Mouse (Mus musculus) megakaryocyte, embryonic 14.5 days (primary cell): ENCODE data around the gene Adgrg3. TPM values are rescaled to one million over a fixed set of nuclear protein-coding genes. Genes with fewer than 3 reads are reported as not detected.

Experiments used
- H3K27me3 ChIP-seq: replicated peaks from 2 replicates; pipeline ENCODE3; 2012; ENCODE audit warnings: inconsistent platforms
- H3K36me3 ChIP-seq: replicated peaks from 2 replicates; pipeline ENCODE3; 2012; ENCODE audit warnings: low read length, inconsistent platforms, mixed read lengths
- H3K4me1 ChIP-seq: 2 replicates; pipeline ENCODE4 v1.6.1; 2012; ENCODE audit warnings: inconsistent platforms
- H3K4me3 ChIP-seq: replicated peaks from 2 replicates; pipeline ENCODE3; 2012; ENCODE audit warnings: moderate library complexity, mild to moderate bottlenecking, inconsistent platforms
- H3K9me3 ChIP-seq: 2 replicates; pipeline ENCODE4 v1.6.1; 2012; ENCODE audit warnings: inconsistent platforms
- FLI1 ChIP-seq: IDR thresholded peaks from 2 replicates; pipeline ENCODE4 v1.6.1; 2012; ENCODE audit warnings: low read length, inconsistent platforms, mixed read lengths
- GATA1 ChIP-seq: IDR thresholded peaks from 3 replicates; pipeline ENCODE4 v1.6.1; 2012; ENCODE audit warnings: mixed read lengths, low read length, inconsistent platforms, borderline replicate concordance
- polyA plus RNA-seq: library from polyadenylated mRNA; stranded (reverse); fragments of >175 nt; gene quantifications from 2 replicates; pipeline ENCODE4 v1.2.3, GENCODE M21; 2012; ENCODE audit warnings: low replicate concordance; ENCODE audit not compliant: insufficient read depth

The Adgrg3 gene
- 111 and 126 TPM in 2 replicates for polyA plus RNA-seq

DNA sequence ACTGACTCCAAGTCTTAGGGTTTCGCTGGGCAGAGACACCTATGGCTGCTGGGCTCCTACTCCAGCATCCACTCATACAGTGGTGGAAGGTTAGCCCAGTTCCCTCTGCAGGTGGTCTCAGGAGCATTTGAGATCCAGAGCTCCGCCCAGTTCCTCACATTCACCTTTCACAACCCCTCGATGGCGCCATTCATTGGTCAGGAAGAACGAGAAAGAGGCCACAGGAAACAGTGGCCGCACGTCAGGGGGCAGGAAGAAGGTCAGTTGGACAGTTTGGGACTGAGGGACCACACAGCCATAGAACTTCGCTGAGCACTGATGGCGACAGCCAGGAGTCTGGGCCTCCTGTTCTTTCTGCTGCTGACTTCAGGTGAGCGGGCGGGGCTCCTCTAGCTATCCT lies at the start of gene Adgrg3:
TSS of gene Adgrg3 (plus strand) at position 242 of the 400 bp plus-strand sequence.
- Histone ChIP-seq H3K36me3 (peaks cover 86% of the 10 kb centered on the region), H3K4me1 (peaks cover 99% of the 10 kb centered on the region), H3K27me3 (no peaks in the 10 kb centered on the region), H3K4me3 (peak within 1 kb of the TSS; percentile 82), H3K9me3 (no peaks in the 10 kb centered on the region)
- TF ChIP-seq GATA1 (no peak), FLI1 (no peak)

DNA sequence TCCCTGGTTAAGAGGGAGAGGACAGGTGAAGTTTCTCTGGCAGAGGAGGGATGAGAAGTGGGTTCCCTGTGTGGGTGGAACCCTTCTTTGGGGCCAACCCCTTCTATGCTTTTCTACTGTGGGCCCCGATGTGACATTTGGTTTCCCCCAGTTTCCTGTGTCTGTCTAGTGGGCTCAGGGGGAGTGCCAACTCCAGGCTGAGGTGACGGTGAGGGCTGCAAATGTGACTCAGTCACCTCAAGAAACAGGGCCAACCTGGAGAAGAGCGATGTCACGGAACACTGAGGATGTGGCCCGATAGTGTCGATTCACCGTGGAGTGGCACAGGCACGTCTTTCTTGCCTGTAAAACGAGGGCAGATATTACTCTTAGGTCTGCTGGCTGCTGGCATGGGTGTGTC lies 44.2 kb upstream of the Adgrg3 start:
- H3K4me3 ChIP-seq = peak overlapping the region; percentile 80
- H3K4me1 ChIP-seq = peaks cover 99% of the 10 kb centered on the region
- H3K9me3 ChIP-seq = no peaks in the 10 kb centered on the region
- H3K36me3 ChIP-seq = peaks cover 7% of the 10 kb centered on the region
- TF ChIP-seq GATA1 (no peak), FLI1 (no peak)
- peaks cover 3% of the 10 kb centered on the region for H3K27me3 ChIP-seq

DNA sequence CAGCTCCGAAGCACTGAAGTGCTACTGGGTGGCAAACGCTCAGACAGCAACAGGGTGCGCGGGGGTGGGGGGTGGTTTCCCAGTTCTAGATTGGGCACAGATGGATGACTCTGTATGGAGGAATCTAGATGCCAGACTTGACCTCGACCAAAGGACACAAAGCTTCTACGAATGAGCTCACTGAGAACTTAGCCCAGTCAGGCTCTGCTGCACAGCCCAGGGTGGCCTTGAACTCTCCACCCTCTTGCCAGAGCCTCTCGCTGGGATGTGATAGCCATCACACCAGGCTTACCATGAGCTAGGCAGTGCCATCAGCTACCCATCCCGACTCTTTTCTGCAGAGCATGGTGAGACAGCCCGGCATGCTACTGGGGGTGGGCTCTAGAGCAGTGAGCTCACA lies 43.7 kb upstream of the Adgrg3 start:
- no peaks in the 10 kb centered on the region for H3K9me3 ChIP-seq
- peaks cover 3% of the 10 kb centered on the region for H3K36me3 ChIP-seq
- TF ChIP-seq GATA1 (no peak), FLI1 (no peak)
- H3K4me3 ChIP-seq = peak overlapping the region; percentile 80
- peaks cover 99% of the 10 kb centered on the region for H3K4me1 ChIP-seq
- H3K27me3 ChIP-seq = peaks cover 3% of the 10 kb centered on the region

GRCm38 (mm10) chr8:94974467-94975165 lies 42.9 kb upstream of the Adgrg3 start, which contains the start of gene Adgrg1:
Adgrg1 (plus strand) TSS chr8:94974751.
- no peaks in the 10 kb centered on the region for H3K9me3 ChIP-seq
- TF ChIP-seq GATA1 = no peak
- no peak for TF ChIP-seq FLI1
- peaks cover 3% of the 10 kb centered on the region for H3K36me3 ChIP-seq
- peaks cover 99% of the 10 kb centered on the region for H3K4me1 ChIP-seq
- peaks cover 3% of the 10 kb centered on the region for H3K27me3 ChIP-seq
- H3K4me3 ChIP-seq = peak within 1 kb of the TSS; percentile 80

- Histone ChIP-seq H3K4me3 (peak overlapping the region; percentile 91), H3K36me3 (peaks cover under 1% of the 10 kb centered on the region), H3K4me1 (peaks cover 99% of the 10 kb centered on the region), H3K27me3 (peaks cover 3% of the 10 kb centered on the region), H3K9me3 (no peaks in the 10 kb centered on the region)
- TF ChIP-seq FLI1 = no peak
- TF ChIP-seq GATA1 = no peak
Observed at GRCm38 (mm10) chr8:94976651-94977417, 40.7 kb upstream of the Adgrg3 start.

DNA sequence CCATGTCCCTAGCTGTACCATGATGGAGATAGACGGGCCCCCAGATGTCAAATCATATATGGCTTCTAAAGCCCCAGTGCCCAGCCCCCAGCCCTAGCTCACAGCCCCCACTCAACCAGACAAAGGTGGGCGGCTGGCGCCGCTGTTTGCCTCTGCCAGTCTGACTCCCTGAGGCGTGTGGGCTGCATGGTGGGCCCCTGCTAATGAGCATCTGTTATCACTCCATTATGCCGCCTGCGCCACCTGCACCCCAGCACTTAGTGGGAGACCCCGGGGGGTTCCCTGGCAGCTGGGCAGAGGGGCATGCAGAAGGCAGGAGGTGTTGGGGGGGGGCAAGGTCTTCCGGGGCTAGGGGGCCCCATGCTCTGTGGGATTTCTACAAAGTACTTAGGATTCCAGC lies 39.4 kb upstream of the Adgrg3 start:
- no peak for TF ChIP-seq GATA1
- Histone ChIP-seq H3K27me3 (peaks cover 3% of the 10 kb centered on the region), H3K9me3 (no peaks in the 10 kb centered on the region), H3K4me3 (peak overlapping the region; percentile 91), H3K36me3 (no peaks in the 10 kb centered on the region), H3K4me1 (peaks cover 99% of the 10 kb centered on the region)

- H3K4me1 ChIP-seq = peaks cover 99% of the 10 kb centered on the region
- peaks cover 3% of the 10 kb centered on the region for H3K27me3 ChIP-seq
Observed at GRCm38 (mm10) chr8:94978593-94979319, 38.7 kb upstream of the Adgrg3 start.

DNA sequence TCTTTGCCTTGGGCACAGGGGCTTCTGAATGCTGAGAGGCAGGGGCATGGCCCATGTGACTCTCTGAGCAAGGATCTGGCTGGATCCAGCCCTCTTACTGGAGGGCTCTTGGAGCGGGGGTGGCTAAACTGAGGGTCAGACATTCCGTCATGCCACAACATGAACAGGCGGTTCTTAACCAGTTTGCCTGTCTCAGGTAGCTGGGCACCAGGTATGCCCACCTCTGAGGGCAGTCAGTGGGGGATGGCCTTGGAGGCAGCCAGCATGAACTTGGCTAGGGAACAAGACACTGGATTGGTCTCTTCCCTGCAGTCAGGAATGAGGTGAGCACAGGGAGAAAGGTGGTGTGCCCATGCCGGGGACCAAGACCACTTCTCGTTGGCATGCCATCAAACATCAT lies 37.3 kb upstream of the Adgrg3 start:
- H3K4me1 ChIP-seq = peaks cover 90% of the 10 kb centered on the region
- H3K4me3 ChIP-seq = peak overlapping the region; percentile 70
- TF ChIP-seq FLI1 (no peak), GATA1 (no peak)
- peaks cover 3% of the 10 kb centered on the region for H3K36me3 ChIP-seq
- H3K27me3 ChIP-seq = peaks cover 3% of the 10 kb centered on the region
- no peaks in the 10 kb centered on the region for H3K9me3 ChIP-seq

More at GRCm38 (mm10) chr8:94978593-94979319, 38.7 kb upstream of the Adgrg3 start:
- peak overlapping the region; percentile 91 for H3K4me3 ChIP-seq
- no peaks in the 10 kb centered on the region for H3K36me3 ChIP-seq
- H3K9me3 ChIP-seq = no peaks in the 10 kb centered on the region
- TF ChIP-seq FLI1 (no peak), GATA1 (no peak)

DNA sequence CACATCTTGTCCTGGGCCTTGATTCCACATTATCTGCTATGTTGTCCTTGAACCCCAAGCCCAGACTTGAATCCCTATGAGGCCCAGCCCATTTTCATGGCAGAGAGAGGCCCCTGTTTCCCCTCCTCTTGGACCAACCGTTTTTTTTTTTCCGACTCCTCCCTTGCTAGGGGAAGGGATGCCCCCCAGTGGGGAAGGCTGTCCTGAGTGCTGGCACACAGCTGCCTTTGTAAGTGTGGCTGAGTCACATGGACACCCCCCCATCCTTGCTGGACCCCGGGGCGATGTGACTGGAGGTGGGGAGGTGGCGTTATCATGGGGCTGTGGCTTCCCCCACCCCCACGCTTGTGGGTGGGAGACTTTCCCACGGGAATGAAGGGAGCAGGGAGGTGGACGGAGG lies 36.5 kb upstream of the Adgrg3 start:
- no peaks in the 10 kb centered on the region for H3K9me3 ChIP-seq
- peaks cover 11% of the 10 kb centered on the region for H3K36me3 ChIP-seq
- H3K27me3 ChIP-seq = peaks cover 3% of the 10 kb centered on the region
- peak overlapping the region; percentile 79 for H3K4me3 ChIP-seq
- TF ChIP-seq FLI1 (no peak), GATA1 (no peak)
- peaks cover 86% of the 10 kb centered on the region for H3K4me1 ChIP-seq

DNA sequence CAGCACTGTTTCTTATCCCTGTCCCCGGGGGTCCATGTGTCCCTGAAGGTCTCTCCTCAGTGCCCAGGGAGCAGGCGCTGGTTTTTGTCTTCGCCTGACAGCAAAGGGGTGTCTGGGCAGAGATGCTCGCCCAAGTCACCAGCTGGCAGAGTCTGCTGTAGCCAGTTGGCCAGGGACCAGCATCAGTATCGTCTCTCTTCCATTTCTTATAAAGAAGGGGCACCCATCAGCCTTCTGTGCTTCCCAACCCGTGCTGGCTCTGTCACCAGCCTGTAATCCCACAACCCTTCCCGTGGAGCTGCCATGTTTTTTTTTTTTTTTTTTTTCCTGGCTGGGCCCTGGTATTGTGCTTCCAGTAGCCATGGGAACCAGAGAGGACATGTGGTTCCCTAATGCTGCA lies 35.6 kb upstream of the Adgrg3 start:
- Histone ChIP-seq H3K4me3 (peak overlapping the region; percentile 65), H3K36me3 (peaks cover 19% of the 10 kb centered on the region), H3K4me1 (peaks cover 85% of the 10 kb centered on the region), H3K27me3 (peaks cover 3% of the 10 kb centered on the region), H3K9me3 (no peaks in the 10 kb centered on the region)
- no peak for TF ChIP-seq GATA1
- TF ChIP-seq FLI1 = no peak
